Mouse (Mus musculus) midbrain, embryonic 10.5 days (tissue): ENCODE measurements around the gene Tnfrsf8. TPM values are rescaled to one million over a fixed set of nuclear protein-coding genes. Genes with fewer than 3 reads are reported as not detected.

Experiments
- DNase-seq: peaks from one replicate; pipeline ENCODE4 v3.0.0-alpha.2; 2017; ENCODE audit warnings: low spot score
- H3K27ac ChIP-seq: fragments of 300-500 bp; sonication (generic); replicated peaks from 2 replicates; pipeline ENCODE4 v1.5.1; 2016; ENCODE audit warnings: mild to moderate bottlenecking
- H3K27me3 ChIP-seq: fragments of 300-500 bp; sonication (generic); 2 replicates; pipeline ENCODE4 v1.6.1; 2016; ENCODE audit warnings: low read depth, mild to moderate bottlenecking; ENCODE audit not compliant: poor library complexity, severe bottlenecking
- H3K36me3 ChIP-seq: fragments of 300-500 bp; sonication (generic); 2 replicates; pipeline ENCODE4 v1.6.1; 2016; ENCODE audit warnings: mild to moderate bottlenecking, moderate library complexity
- H3K4me1 ChIP-seq: fragments of 300-500 bp; sonication (generic); 2 replicates; pipeline ENCODE4 v1.6.1; 2016
- H3K4me3 ChIP-seq: fragments of 300-500 bp; sonication (generic); 2 replicates; pipeline ENCODE4 v1.5.1; 2016; ENCODE audit warnings: mild to moderate bottlenecking, moderate library complexity
- H3K9me3 ChIP-seq: fragments of 300-500 bp; sonication (generic); replicated peaks from 2 replicates; pipeline ENCODE4 v1.6.1; 2016; ENCODE audit warnings: mild to moderate bottlenecking
- WGBS: fragments of 180-500 bp; shearing (Covaris S2); methylation state at CpG from one replicate; pipeline ENCODE4 v1.1.7; 2016; 5-methylcytosine and 5-hydroxymethylcytosine counted together
- polyA plus RNA-seq: library from polyadenylated mRNA; unstranded; fragments of >200 nt; fragmentation: Nextera tagmentation; extraction: Ambion mirVana; gene quantifications from 2 replicates; pipeline ENCODE4 v1.2.1, GENCODE M21; 2016

The Tnfrsf8 gene
- polyA plus RNA-seq, 1 experiment from 2014 or later: not detected

DNA sequence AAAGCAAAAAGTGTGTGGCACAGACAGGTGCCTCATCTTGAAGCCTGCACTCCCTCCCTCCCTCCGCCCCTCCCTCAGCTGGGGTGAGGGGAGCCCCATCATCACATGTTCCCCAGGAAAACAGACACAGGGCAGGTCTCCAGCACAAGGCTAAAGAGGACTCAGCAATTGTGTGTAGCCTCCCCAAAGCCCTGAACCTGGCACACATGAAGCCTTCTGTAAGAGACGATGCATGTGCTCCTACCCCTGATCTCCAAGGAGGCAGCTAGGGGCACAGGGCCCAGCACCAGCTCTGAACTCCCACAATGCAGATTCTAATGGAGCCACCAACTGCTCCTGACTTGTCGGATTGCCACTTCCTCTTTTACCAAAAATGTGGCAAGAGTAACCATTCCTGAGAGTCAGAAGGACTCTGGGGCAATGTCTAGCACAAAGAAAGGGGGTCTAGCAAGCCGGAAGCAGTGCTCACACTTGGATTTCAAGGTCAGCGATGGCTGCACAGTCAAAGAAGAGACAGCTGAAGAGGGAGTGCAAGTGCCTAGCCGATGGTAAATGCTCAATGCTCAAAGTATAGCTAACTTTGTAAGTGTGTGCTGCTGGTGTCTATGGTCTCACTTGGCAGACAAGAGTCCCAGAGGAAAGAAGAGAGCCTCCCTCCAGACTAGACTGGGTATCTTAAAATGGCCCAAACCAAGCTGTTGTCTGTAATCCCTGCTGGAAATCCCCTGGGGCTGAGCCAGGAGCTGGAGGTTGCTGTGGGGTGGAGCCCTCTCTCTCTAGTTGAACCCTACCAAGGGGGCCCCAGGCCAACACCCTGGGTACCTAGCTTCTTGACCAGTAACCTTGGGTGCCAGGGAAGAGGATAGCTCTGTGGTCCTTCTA, 38.4 kb downstream of the Tnfrsf8 start:
- no peak overlapping the region for H3K4me3 ChIP-seq
- no peaks in the 10 kb centered on the region for H3K36me3 ChIP-seq
- no peak overlapping the region for H3K27ac ChIP-seq
- no peaks in the 10 kb centered on the region for H3K27me3 ChIP-seq
- no peak for DNase-seq
- no peaks in the 10 kb centered on the region for H3K9me3 ChIP-seq
- H3K4me1 ChIP-seq: 0 out of 2 replicates have a peak, but pooled peaks cover 3% of the 10 kb centered on the region
- 83% methylated on average over 6 of the region's 6 CpGs for WGBS

DNA sequence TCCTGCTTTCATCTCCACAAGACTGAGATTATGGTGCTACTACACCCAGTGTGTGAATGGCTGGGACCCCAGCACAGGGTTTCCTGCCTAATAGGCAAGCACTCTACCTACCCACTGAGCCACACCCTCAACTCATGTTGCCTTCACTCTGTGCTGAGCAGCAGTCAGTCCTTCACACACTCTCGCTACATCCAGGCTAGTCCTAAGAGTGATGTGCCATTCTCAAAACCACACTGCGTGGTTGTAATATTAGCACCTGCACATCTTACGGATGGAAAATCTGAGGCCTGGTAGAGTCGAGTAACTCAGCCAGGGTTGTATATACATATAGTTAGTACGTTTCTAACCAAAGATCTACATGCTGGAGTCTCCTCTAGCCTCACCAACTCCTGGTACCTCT, 40.1 kb downstream of the Tnfrsf8 start:
- Histone ChIP-seq H3K4me3 (no peak overlapping the region), H3K27me3 (no peaks in the 10 kb centered on the region), H3K27ac (no peak overlapping the region), H3K9me3 (no peaks in the 10 kb centered on the region), H3K4me1 (0 out of 2 replicates have a peak, but pooled peaks cover 3% of the 10 kb centered on the region), H3K36me3 (no peaks in the 10 kb centered on the region)
- DNase-seq: no peak
- WGBS: 92% methylated on average over 5 of the region's 5 CpGs

DNA sequence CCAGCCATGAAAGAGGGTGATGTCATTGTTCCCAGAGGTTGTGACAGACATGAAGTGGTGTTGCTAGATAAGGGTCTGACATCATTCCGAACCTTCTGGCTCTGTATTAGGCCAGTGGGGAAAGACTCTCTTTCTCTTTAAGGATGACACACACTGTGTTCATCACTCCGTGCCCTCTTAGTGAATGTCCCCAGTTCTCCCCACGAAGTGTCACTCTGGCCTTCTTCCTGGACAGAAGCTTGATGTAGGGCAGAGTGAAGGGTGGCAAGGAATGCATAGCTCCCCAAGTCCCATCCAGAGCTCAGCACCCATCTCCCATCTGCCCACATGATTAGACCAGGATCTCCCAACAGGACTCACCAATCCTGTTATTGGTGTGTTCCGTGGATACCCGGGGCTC, 41.0 kb downstream of the Tnfrsf8 start:
- Histone ChIP-seq H3K27ac (no peak overlapping the region), H3K27me3 (no peaks in the 10 kb centered on the region), H3K4me1 (0 out of 2 replicates have a peak, but pooled peaks cover 3% of the 10 kb centered on the region), H3K4me3 (no peak overlapping the region), H3K36me3 (no peaks in the 10 kb centered on the region), H3K9me3 (no peaks in the 10 kb centered on the region)
- 86% methylated on average over 5 of the region's 5 CpGs for WGBS
- no peak for DNase-seq

DNA sequence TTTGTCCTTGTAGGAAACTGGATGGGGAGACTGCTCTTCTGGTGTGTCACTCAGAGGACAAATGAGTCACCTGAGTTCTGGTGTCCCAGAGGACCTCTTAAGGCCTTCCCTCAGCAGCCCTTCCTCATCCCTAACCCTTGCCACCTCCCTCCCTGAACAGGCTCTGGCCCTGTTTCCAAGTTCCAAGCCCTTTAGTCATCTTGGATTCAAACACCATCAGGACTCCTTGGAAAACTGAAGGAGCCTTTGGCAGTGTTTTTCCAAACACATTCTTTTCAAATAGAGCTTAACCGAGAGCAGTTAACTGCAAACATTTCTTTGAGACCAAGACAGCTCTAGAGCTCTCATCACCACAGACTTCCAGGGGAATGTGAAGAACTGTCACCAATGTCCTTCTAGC, 42.2 kb downstream of the Tnfrsf8 start:
- H3K27me3 ChIP-seq: no peaks in the 10 kb centered on the region
- H3K27ac ChIP-seq: no peak overlapping the region
- no peaks in the 10 kb centered on the region for H3K9me3 ChIP-seq
- H3K4me1 ChIP-seq: 0 out of 2 replicates have a peak, but pooled peaks cover 3% of the 10 kb centered on the region
- DNase-seq: no peak
- H3K4me3 ChIP-seq: no peak overlapping the region
- H3K36me3 ChIP-seq: no peaks in the 10 kb centered on the region
- 80% methylated on average over 1 of the region's 1 CpGs for WGBS

DNA sequence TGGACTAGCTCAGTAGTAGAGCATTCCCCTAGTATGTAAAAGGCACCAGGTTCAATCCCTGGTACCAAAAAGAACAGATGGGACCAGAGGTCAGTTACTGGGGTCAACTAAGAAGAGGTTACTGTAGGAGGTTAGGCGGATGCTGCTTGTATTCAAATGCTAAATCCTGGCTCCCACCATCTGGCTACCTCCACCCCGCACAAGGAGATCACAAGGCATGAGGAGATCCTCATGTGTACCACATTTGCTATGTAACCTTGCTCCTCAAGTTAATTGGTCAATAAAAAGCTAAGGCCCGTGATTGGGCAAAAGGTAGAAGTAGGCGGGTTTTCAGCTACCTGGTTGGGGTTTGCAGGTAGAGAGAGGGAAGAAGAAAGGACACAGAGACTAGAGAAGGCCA, 43.3 kb downstream of the Tnfrsf8 start:
- WGBS: 79% methylated on average over 4 of the region's 4 CpGs
- Histone ChIP-seq H3K36me3 (no peaks in the 10 kb centered on the region), H3K9me3 (no peaks in the 10 kb centered on the region), H3K27me3 (no peaks in the 10 kb centered on the region), H3K27ac (no peak overlapping the region), H3K4me1 (0 out of 2 replicates have a peak, but pooled peaks cover 3% of the 10 kb centered on the region), H3K4me3 (no peak overlapping the region)
- DNase-seq: no peak

DNA sequence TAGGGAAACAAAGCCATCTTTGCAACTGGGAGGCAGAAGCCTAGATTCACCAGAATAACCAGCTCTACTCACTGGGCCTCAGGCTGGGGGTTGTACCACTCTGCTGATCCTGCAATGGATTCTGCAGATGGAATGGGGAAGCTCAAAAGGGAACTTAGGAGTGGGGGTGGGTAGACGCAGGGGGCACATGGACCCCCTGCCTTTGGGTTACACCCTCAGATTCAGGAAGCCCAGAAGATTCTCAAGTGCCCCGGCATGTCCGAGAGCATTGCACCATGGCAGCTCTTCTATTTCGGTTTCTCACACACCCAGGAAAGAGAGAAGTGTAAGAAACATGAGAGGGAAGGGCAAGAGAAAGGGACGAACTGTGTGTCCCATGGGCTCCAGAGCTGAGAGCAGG, 44.8 kb downstream of the Tnfrsf8 start:
- Histone ChIP-seq H3K27me3 (no peaks in the 10 kb centered on the region), H3K4me3 (no peak overlapping the region), H3K36me3 (no peaks in the 10 kb centered on the region), H3K9me3 (no peaks in the 10 kb centered on the region), H3K27ac (no peak overlapping the region), H3K4me1 (0 out of 2 replicates have a peak, but pooled peaks cover 3% of the 10 kb centered on the region)
- 90% methylated on average over 5 of the region's 5 CpGs for WGBS
- no peak for DNase-seq

DNA sequence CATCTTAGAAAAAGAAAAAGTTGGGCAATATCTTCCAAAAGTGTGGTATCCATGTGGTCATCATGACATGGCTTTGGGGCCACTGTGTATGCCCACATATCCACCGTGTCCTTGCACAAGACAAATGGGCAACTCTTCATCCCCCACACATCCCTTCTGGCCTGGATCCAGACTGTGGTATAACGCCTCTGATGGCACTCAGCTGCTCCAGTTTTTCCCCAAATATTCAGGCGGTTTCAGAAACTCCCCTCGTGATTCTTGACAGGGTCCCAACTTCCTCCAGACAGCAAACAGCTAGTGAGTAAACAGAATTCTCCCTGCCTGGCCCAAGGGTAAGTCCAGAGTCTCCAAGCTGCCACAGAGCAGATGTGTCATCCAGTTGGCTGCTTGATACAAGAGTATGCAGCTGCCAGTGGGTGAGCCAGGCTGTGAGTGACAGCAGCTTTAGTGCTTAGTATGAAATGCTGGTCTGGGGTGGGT, 47.3 kb downstream of the Tnfrsf8 start:
- no peak overlapping the region for H3K27ac ChIP-seq
- no peaks in the 10 kb centered on the region for H3K4me1 ChIP-seq
- no peaks in the 10 kb centered on the region for H3K36me3 ChIP-seq
- H3K9me3 ChIP-seq: no peaks in the 10 kb centered on the region
- 86% methylated on average over 4 of the region's 4 CpGs for WGBS
- DNase-seq: no peak
- no peak overlapping the region for H3K4me3 ChIP-seq
- H3K27me3 ChIP-seq: no peaks in the 10 kb centered on the region

DNA sequence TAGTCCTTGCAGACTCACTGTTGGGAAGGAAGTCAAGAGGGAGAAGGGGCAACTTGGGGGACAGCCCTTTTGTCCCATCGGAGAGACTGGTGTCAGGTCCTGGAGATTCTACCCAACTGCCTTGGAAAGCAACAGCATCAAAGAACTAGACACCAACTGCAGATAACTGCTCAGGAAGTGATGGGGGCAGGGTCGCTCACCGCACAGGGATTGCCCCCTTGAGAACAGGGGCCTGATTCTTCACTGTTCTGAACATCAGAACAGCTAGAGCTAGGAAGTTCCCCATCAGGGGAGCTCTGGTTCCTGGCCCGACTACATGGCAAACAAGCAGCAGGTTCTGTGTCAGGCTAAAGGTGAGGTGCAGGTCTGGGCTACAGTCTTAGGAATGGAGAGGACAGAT, 48.5 kb downstream of the Tnfrsf8 start:
- no peak for DNase-seq
- 85% methylated on average over 4 of the region's 4 CpGs for WGBS
- Histone ChIP-seq H3K4me1 (no peaks in the 10 kb centered on the region), H3K27me3 (no peaks in the 10 kb centered on the region), H3K4me3 (no peak overlapping the region), H3K36me3 (no peaks in the 10 kb centered on the region), H3K27ac (no peak overlapping the region), H3K9me3 (no peaks in the 10 kb centered on the region)

DNA sequence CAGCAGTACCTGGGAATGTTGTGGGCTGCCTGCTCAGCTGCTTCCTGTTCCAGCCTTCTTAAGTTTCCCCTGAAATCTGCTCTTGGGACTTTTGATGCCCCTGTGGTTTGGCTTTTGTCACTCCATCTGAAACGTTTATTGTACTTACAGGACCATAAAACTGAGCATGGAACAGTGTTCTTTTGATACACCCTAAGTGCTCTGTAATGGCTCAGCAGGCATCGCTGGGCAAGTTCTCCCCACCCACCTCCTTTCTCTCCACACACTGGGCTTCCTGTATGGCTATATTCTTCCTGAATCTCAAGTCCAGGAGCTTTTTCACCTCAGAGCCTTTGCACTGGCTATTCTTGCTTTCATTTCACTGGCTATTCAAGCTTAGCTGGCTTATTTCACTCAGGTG, 50.2 kb downstream of the Tnfrsf8 start:
- Histone ChIP-seq H3K36me3 (no peaks in the 10 kb centered on the region), H3K4me3 (no peak overlapping the region), H3K4me1 (no peaks in the 10 kb centered on the region), H3K27ac (no peak overlapping the region), H3K27me3 (no peaks in the 10 kb centered on the region), H3K9me3 (no peaks in the 10 kb centered on the region)
- no peak for DNase-seq
- WGBS: 61% methylated on average over 2 of the region's 2 CpGs

DNA sequence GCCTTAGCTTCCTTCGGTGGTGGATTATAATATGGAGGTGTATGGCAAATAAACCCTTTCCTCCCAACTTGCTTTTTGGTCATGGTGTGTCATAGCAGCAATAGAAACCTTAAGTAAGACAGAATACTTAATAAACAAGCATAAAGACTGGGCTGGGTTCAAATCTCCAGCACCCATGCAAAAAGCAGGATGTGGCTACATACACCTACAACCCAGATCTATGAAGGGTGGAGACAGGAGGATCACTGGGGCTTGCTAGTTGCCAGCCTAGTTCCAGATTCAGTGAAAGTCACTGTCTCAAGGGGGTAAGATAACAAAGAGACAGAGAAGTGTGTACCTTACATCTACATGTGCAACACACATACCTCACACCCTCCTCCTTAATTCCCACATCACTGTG, 51.4 kb downstream of the Tnfrsf8 start:
- no peaks in the 10 kb centered on the region for H3K9me3 ChIP-seq
- no peaks in the 10 kb centered on the region for H3K27me3 ChIP-seq
- H3K27ac ChIP-seq: no peak overlapping the region
- no peak overlapping the region for H3K4me3 ChIP-seq
- WGBS: 100% methylated on average over 1 of the region's 1 CpGs
- DNase-seq: no peak
- H3K4me1 ChIP-seq: no peaks in the 10 kb centered on the region
- H3K36me3 ChIP-seq: no peaks in the 10 kb centered on the region

DNA sequence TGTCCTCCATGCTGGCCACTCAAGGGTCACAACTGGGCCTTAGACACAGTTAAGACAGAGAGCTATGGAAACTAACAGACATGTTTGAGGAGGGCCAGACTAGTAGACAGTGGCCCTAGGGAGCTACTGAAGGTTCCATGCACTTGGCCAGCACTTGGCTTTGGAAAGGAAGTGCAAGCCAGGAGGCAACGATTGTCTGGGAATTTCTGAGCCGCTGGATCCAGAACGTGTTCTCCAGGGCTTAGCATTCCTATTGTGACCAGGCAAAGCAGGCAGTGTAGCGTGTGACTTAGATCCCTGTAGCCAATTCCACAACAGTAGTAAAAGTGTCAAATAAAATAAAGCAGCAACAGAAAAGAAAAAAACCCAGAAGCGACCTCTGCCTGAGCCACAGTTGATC, 54.2 kb downstream of the Tnfrsf8 start:
- Histone ChIP-seq H3K27ac (no peak overlapping the region), H3K9me3 (no peaks in the 10 kb centered on the region), H3K4me1 (no peaks in the 10 kb centered on the region), H3K36me3 (no peaks in the 10 kb centered on the region), H3K4me3 (no peak overlapping the region), H3K27me3 (no peaks in the 10 kb centered on the region)
- DNase-seq: no peak
- WGBS: 89% methylated on average over 5 of the region's 5 CpGs

DNA sequence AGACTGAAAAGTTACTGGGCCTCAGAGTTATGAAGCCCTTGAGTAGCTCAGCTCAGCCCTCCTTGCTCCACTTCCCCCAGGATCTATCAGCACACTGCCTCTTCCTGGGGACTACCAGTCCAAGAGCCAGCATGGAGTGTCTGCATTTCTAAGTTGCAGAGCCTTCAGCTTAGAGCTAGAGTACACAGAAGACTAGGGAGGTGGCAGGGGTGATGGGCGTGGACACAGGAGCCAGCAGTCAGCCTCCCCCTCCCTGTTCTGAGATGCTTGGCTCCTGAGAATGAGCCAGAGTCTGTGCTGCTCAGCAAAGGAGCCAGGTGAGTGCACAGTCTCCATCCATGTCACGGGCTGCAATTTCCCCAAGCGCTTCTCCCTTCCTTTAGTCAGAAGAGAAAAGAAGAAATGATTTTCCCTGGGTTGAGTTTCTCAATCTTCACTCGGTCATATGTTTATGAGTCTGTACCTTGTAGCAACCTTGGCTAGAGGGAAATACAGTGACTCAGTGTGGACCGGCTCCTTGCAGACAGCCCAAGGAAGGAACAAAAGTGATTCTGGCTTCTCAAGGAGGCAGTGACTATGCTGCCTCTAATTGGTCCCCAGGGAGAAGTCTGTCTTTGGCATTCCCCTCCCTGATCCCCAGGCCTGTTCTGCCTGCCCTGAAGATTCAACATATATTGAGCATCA, 57.1 kb downstream of the Tnfrsf8 start:
- Histone ChIP-seq H3K27ac (no peak overlapping the region), H3K36me3 (no peaks in the 10 kb centered on the region), H3K9me3 (no peaks in the 10 kb centered on the region), H3K27me3 (no peaks in the 10 kb centered on the region), H3K4me1 (no peaks in the 10 kb centered on the region), H3K4me3 (no peak overlapping the region)
- 72% methylated on average over 5 of the region's 5 CpGs for WGBS
- DNase-seq: no peak

DNA sequence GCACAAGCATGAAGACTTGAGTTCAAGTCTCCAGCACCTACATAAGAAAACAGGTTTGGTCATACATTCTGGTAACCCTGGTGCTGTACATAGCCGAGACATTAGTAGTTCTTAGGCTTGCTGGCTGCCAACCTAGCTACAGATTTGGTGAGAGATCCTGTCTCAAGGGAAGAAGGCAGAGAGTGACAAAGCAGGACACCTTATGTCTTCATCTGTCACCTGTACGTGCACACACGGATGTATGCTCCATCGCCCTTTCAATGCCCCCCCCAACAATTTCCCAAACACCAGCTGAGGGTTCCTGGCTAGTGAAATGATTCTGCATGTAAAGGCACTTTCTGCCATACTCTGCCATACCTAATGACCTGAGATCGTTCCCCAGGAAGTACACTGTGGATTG, 58.8 kb downstream of the Tnfrsf8 start:
- H3K9me3 ChIP-seq: no peaks in the 10 kb centered on the region
- no peak for DNase-seq
- no peaks in the 10 kb centered on the region for H3K4me1 ChIP-seq
- H3K27me3 ChIP-seq: no peaks in the 10 kb centered on the region
- H3K4me3 ChIP-seq: no peak overlapping the region
- 88% methylated on average over 5 of the region's 5 CpGs for WGBS
- no peaks in the 10 kb centered on the region for H3K36me3 ChIP-seq
- no peak overlapping the region for H3K27ac ChIP-seq
